Mouse (Mus musculus) skeletal muscle tissue, adult 2 months (tissue): ENCODE data around the gene Kcnk5.

Source experiments
- DNase-seq: peaks from one replicate; pipeline ENCODE4 v3.0.0-alpha.2; 2012; ENCODE audit warnings: low read depth, low spot score

Gene Kcnk5

DNA sequence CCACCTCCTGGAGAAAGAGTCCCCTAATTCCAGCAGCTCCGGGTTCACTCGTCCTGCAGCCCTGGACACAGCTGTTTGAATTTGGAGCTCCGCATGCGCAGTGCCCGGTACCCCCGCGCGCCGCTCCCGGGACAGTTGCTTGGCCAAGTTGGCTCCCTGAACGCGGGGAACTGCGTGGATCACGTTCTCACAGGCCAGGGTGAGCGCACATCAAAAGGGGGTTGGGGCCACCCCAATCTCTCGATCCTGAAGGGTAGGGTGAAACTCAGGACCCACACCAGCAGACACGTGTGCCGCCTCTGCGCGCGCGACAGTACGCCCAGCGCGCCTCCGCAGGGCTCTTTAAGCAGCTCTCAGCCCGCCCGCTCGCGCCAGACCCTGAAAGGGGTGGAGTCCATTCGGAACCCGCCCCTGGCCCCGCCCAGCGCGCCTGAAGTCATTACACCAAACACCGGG lies at the start of gene Kcnk5:
TSS of gene Kcnk5 (minus strand) at position 344 of the 456 bp plus-strand sequence.
- DNase-seq: peak; percentile 73

DNA sequence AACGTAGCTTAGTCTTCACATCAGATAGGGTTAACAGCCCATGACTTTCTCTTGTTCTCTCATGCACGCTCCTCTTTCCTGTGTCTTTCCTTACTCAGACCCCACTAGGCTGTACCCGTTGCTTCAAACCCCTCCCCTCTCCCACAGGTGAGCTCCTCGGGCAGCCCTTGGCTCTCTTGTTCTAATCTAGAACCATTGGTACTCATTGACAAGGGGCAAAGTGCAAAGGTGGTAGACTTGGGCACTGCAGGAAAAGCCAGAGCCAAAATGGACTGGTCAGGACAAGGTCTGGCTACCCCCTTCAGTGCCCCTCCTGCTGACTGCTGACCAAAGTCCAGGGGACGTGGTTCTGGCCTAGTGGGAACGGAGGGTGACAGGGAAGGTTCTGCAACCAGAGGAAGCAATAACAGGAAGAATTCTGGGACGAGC lies 48.5 kb upstream of the Kcnk5 start:
- no peak for DNase-seq

DNA sequence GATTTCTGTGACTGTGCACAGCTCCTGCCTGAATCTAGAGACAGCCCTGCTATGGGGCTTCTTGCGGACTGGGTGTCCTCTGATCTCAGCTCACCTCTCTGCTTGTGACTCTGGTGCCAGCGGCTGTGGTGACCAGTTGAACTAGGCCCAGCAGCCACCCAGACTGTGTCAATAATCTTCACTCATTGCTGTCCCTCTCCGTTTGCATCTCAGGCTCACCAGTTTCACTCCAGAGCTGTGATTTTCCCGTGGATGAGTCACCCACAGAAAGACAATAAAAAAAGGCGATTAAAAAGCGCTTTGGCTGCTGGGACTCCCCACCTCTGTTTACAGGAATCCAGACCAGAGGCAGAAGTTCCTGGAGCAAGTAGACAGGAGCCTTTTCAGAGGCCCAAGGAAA lies 47.8 kb upstream of the Kcnk5 start:
- no peak for DNase-seq

DNA sequence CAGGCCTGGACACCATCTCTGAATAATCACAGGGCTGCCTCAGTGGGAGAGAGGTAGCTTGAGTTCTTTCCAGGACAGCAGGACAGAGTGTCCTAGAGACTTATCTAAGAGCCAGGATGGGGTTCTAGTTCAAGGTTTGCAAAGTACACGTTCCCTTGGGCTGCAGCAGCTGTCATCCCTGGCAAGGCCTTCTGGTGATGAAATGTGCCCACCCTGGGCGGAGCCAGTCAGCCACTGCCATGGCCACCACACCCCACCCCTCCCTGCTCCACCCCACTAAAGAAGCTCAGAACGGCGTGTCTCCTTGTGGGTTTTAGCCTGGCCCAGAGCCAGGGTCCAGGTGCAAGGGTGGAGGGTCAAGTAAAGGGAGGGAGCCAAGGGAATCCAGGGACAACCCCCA lies 46.7 kb upstream of the Kcnk5 start:
- peak; percentile 47 for DNase-seq

DNA sequence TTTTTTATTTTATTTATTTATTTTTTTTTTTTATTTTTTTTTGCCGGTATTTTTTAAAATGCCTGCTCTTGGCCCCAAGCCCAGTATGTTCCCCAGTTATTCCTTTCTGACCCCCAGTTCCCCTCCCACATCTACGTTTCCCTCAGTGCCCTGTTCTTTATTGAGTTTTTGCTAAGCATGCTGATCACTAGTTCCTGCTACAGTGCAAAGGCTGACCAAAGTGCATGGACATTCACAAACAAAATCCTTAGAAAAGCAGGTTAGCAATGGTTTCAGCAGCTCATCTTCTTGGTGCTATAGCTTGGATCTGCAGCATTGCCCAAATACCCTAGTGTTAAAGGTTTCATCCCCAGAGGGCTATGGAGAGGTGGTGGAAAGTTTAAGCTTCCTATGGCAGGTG lies 45.4 kb upstream of the Kcnk5 start:
- DNase-seq: no peak

DNA sequence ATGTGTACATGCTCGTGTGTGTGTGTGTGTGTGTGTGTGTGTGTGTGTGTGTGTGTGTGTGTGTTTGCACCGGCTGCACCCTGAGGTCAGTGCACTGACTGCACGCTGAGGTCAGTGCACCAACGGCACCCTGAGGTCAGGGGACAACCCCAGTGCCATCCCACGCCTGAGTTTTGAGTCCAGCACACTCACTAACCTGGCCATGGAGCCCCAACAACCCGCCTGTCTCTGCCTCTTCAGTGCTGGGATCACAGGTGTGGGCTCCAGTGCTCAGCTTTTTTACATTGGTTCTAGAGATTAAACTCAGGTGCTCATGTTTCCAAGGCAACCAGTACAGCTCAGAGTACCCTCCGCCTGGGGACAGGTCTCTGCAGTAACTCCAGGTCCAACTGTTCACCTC lies 44.9 kb upstream of the Kcnk5 start:
- DNase-seq: no peak

DNA sequence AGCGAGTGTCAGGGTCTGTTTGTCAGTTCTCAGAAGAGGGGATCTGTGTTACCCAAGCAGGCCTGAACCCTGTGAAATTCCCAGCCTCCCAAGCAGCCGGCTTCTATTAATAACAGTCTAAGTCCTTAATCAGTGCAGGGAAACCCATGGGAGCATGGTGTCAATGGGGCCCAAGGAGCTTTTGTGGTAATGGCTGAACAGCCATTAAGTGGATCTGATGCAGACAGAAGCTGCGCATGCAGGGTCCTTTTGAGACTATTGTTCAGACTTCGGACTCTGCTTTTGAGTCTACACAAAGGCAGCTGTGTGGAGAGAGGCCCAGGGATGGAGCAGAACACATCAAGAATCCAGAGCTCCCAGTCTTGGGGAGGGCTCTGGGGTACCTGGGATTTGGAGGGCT lies 43.9 kb upstream of the Kcnk5 start:
- no peak for DNase-seq

DNA sequence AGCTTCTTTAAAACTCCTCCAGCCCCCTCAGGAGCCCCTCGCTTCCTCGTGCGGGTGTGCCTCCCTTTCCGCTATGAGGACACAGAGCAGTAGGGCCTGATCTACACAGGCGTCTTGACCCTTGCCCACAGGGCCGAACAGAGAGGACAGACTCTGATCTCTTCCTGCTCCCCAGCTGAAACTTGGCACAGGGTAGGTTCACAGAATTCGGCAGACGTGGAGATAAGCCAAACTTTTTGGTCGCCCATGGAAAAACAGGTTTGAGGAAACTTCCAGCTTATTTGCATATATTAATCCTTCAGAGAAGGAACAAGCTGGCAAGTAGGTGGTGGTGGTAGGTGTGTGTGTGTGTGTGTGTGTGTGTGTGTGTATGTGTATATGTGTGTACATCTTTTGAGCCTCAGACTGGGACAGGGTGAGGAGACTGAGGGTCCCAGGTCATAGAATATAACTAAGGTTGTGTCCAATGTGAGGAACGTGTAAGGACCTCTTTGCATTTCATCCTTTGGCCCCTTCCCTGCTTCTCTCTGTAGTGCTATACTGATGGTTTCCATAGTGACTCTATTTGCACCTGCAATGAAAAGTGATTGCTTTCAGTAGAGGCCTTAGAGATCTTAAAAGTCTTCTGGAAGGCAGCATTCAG lies 43.1 kb upstream of the Kcnk5 start:
- no peak for DNase-seq

DNA sequence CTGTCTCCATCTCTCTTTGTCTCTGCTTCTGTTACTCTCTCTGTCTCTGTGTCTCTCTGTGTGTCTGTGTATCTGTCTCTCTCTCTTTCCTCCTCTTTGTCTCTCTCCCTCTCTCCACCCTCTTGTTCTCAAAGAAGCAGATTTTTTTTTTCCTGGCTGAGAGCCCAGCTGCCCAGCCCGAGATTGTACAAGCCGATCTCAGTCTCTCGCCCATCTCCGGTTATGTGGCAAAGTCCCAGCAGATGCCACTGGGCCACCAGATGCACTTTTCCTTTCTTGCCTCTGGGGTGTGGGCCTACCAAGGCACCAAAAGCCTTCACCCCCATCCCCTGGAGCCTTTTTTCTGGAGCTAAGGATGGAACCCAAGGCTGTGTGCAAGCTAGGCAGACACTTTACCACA lies 42.6 kb upstream of the Kcnk5 start:
- no peak for DNase-seq

DNA sequence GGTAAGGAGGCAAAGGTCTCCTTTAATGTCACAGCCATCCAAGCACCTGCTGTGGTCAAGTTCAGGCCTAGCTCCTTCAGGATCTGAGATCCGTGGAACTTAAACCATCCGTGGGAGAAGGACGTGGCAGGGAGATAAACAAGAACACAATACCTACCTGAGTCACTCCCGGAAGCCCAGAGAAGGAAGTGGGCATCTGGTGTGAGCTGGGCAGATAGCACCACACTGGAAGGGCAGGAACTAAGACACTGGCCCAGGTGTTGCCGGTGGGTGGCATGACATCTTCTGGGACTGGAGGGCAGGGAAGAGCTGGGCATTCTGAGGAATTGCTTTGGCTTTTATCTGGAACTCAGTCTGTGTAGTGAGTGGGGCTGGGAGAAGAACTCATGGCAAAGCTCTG lies 41.6 kb upstream of the Kcnk5 start:
- no peak for DNase-seq

DNA sequence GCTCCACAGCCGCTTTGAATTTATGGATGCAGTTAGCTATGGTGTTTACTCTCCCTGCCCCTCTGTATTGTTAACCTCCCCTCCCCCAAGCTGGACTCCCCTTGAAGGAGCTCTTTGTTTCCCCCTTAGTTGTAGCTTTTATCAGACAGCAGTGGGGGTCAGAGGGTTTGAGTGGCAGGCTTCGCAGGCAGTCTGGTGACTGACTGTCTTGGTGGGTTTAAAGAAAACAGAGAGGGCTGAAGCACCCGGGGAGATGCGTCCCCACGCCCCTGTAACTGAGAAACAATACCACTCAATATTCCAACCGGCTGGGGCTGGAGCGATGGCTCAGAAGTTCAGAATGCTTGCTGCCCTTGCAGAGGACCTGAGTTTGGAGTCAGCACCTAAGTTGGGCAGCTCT lies 39.5 kb upstream of the Kcnk5 start:
- DNase-seq: no peak

DNA sequence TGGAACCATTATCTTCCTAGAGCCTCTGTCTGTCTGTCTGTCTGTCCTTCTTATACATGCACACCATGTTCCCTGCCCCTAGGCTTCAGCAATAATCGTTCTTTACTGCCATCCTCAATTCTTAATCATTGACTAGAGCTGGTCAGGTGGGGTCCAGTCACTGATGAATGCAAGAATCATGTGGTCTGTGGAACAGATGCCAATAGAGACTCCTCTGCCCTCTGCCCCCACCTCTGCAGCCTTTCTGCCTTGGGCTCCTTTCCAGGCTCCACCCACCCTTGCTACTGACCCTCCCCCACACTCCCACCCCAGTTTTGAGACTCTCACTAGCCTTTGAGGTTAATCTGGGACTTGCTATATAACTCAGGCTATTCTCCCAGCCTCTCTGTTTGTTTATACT lies 38.2 kb upstream of the Kcnk5 start:
- DNase-seq: no peak

DNA sequence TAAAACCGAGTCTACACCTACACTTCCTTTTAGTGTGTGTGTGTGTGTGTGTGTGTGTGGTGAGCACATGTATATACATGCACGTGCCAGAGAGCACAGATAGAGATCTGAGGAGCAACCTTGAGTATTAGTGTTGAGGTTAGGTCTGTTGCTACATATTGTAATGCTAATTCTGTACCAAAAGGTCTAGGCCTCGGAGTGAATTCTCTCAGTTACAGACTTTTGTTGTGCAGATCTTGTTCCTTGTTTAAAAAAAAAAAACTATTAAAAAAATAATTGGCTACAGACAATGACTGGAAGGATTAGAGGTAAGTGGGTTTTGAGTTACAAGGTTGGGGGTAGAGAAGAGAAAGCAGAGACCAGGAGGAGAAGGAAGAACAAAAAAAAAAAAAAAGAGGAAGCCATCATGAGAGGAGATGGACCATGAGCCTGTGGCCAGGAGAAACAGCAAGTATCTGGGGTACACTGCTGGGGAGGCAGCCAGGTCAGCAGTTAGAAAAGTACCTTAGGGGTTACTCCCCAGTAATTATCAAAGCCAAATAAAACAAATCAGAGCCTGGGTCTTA lies 35.8 kb upstream of the Kcnk5 start:
- no peak for DNase-seq

DNA sequence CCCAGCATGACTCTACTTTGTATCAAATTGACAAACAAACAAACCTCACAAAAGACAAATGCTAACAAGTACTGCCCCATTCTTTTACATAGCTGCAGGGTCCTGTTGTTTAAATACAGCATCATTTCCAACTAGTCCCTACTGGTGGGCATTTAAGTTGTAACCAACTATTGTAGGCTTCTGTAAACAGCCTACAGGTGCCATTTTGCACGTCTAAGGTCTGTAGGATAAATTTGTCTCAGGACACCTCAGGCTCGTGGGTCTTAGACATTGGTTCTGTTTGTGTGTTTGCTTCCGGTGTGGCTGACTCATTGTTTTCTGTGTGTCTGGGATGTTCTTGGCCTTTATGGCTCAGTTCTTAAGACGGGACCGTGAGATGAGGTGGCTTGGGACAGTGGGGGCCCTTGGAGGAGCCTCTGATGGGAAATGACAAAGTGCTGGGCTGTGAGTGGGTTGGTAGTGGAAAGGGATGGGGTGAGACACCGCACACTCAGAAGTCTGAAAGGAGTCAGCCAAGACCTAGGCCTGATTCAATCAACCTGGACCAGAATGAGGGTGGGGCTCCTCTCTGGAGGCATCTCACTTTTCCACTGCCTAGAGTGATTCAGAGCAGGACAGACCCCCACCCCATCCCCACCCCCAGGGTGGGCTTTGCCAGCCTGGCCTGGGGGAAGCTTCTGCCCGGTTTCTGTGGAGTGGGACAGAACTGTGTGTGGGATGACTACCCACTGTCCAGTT lies 35.1 kb upstream of the Kcnk5 start:
- no peak for DNase-seq

DNA sequence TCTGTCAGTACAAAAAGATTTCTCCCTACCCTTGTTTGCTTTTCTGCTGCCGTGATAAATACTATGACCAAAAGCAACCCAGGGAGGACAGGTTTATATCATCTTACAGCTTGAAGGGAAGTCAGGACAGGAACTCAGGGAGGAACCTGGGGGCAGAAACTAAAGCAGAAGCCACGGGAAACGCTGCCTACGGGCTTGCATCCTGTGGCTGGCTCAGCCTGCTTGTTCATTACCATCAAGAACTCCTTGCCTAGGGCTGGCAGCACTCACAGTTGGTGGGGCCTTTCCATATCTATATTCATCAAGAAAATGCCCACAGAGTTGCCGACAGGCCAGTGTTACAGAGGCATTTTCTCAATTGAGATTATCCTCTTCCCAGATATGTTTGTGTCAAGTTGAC lies 34.2 kb upstream of the Kcnk5 start:
- no peak for DNase-seq

DNA sequence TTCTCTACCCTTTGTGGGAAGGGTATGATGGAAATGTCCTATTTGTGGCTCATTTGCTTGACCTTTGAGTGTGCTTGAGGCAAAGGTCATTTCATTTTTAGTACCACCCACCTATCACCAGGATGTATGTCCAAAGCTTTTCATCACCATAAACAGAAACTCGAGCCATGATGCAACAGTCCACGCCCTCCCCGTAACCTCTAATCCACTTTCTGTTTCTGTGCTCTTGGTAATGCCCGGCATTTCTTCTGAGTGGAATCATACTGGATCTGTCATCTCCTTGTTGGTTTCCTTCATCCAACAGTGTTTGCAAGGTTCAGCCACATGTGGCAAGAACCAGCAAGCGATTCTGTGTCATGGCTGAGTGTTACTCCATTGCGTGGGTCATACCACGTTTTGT lies 32.5 kb upstream of the Kcnk5 start:
- DNase-seq: peak; percentile 11

DNA sequence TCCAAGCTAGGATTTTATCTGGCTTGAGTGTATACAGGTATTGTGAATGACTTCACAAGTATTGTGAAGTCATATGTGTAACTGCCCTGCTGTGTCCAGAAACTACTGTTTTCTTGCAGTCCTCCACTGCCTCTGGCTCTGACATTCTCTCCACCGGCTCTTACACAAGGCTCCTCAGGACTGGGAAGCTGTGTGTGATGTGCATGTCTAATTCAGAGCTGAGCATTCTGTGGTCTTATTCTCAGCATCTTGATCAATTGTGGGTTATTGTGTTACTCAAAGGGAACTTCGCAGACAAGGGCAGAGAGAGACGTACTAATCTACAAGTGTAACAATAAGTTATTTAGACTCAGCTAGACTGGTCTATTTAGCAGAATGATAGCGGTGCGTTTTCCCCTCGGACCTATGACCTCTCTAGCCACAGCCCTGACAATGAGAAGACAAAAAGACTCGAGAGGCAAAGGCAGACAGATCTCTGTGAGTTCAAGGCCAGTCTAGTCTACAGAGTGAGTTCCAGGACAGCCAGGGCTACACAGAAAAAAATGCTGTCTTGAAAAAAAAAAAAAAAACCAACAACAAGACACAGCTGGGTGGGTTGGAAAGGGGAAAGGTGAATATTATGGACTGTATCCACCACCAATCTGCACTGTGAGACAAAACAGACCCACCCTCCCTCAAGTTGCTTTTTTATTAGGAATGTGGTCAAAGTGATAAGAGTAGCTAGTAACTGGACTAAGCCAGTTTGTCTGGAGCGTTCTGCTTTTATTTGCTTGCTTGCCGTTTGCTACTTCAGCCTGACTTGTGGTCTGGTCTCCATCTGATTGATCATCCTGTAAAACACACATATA lies 30.4 kb upstream of the Kcnk5 start:
- DNase-seq: no peak

DNA sequence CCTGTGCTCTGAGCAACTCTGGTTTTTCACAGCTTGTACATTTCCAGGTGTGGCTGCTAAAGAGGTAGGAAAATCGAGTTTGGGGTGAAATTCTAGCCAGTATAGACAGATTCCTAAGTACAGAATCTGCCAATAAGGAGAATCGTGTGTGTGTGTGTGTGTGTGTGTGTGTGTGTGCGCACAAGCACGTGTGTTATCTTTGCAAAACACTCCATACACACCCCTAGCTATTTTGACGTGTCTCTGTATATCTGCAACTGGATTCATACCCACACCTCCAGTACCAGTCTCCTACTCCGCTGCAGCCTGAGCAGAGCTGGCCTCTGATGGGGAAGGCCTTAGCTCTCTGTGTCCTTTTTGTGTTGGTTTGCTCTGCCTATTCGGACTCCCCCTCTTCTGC lies 28.3 kb upstream of the Kcnk5 start:
- no peak for DNase-seq

DNA sequence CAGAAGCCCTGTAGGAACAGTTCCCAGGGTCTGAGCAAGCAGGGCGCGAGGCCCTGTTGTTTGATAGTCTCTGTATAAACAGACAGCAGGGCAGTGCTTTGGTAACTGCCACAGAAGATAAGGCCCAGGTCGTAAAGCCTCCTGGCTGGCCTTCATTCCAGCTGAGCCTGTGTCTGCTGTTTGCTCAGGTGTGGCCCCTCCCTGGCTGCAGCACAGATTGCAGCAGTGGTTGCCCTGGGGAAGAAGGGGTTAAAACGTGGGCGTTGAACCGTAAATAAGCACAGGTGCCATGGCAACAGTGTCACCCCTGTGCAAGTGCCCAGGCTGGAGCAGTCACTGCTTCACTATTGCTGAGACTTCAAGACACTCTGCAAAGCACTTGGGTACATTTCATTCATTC lies 26.8 kb upstream of the Kcnk5 start:
- DNase-seq: no peak

DNA sequence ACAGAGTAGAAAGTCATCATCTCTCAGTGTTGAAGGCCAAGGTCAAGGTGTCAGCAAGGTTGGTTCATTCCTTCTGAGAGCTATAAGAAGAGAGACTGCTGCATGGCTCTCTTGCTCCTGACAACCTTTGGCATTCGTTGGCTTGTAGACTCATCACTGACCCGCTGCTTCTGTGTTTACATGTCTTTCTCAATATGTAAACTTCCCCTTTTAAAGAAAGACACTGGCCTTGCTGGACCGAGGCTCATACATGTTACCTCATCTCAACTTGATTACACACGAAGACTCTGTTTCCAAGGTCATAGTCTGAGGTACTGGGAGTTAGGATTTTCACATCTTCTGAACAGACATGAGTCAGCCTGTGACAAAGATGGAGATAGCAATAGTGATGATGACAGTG lies 24.1 kb upstream of the Kcnk5 start:
- DNase-seq: no peak

DNA sequence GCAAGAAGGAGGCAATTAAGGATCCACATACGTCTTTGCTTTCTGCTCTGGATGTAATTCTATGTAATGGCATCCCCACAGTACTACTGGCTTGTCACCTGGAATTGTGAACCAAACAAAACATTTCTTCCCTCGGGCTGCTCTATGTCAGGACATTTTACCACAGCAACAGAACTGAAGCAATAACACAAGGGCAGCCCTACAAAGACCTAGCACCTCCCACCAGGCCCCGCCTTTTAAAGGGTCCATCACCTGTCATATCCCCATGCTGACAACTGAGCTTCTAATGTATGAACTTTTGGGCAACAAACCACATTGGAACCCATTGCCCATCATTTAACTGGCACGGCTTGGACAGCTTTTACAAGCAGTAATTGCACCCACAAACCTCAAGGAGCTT lies 21.7 kb upstream of the Kcnk5 start:
- DNase-seq: no peak

DNA sequence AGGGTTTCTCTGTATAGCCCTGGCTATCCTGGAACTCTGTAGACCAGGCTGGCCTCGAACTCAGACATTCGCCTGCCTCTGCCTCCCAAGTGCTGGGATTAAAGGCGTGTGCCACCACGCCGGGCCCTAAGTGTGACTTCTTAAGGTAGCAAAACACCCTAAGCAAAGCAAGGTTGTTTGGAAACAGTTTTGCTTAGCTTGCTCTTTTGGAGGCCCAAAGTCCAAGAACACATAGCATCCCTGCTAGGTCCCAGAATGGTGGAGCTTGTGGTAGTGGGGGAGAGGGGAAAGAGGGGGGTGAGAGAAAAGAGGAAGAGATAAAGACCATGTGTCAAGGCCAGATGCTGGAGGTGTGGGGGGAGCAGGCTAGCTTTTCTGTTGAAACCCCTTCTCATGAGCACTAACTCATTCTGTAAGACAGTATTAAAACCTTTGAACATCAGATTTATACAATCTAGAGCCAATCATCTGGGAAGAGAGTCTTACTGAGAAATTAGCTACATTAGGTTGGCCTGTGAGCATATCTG lies 21.1 kb upstream of the Kcnk5 start:
- no peak for DNase-seq
